Mouse (Mus musculus) left cerebral cortex, adult 8-10 months (tissue): ENCODE measurements around the gene Ncbp3. TPM values are rescaled to one million over a fixed set of nuclear protein-coding genes. Genes with fewer than 3 reads are reported as not detected.

Source experiments
- DNase-seq, 2 experiments: peaks; one replicate each; pipeline ENCODE4 v3.0.0; 2022; ENCODE audit warnings: low spot score in 2 of 2
- total RNA-seq, 4 experiments: library from RNA; stranded (reverse); gene quantifications; 2 replicates each; pipeline ENCODE4 v1.2.4; 2022

Gene Ncbp3
- total RNA-seq, 4 experiments from 2014 or later = 8.4 to 9.4 (median 9.2) TPM

DNA sequence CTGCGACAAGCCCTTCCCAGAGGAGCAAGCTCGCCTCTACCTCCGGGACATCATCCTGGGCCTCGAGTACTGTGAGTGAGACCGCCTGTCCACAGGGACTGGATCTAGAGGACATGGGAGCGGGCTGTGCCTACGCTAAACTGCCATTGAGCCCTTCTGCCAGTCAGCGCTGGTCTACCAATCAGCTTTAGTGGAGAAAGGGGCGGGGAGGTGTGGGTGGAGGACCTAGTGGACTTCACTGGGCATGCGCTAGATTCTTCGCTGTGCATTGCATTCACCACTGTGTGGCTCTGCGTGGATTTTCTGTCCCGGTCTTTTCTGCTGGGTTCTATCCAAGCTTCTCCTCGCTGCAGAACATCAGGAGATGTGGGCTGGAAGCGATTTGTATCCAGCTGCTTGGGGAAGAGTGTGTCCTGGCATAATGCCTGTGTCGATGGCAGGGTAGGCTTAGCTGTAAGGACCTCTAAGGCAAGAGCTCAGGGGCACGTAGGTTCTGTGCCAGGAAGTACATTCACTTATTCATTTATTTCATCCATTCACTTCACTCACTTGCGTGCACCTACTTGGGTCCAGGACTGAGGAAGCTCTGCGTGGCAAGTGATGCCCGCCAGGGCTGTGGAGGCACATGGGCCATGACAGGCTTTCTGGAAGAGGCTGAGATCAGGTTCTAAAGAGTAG lies 16.6 kb upstream of the Ncbp3 start:
- DNase-seq = peak; percentile 67 to 93

DNA sequence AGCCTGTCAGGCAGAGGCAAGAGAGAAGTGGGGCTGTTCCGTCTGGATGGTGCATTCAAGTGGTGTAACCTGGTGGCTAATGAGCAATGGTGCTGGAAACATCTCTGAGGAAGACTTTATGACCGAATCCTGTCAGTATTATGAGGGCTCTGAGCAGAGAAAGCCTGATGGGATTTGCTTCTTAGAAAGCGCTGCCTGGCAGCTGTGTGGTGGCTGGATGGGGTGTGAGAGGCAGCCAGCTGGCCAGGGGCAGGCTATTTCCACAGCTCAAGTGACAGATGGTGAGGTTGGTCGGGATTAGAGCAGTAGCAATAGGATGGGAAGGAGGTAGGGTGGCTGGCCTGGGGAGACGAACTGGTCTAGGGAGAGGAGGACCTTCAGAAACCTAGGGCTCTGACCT lies 16.0 kb upstream of the Ncbp3 start:
- DNase-seq = no peak

DNA sequence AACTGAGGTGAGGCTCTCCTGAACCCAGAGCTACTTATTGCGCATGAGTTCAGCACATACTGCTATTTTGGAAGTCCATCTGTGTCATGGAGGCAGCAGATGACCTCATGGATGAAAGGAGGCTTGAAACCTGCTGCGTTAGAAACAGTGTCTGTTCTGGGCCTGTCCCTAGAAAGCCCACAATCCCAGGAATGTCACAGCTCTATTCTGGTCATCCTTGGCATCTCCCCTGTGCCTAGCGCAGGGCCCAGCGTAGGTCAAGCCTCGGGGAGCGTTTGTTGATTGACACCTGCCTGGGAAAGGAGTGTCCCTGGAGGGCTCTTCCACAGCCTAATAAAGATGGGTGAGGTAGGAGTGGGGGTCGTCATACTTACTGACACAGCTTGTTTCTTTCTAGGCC lies 11.5 kb upstream of the Ncbp3 start:
- DNase-seq = no peak

DNA sequence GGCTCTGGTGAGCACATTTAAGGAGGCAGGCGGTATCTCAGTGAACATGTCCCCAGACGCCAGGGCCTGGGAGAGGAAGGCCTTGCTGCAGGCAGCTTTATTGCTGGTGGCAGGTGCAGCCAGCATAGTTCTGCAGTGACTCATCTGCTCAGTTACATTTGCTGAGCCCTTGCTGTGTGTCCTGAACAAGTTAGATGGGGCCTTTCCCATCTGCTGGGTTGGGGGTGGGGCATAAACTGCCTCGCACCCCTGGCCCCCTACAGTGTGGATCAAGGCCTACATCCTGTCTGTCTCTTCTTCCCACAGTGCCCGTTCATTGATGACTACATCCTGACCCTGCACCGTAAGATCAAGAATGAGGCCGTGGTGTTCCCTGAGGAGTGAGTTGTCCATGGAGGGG lies 10.7 kb upstream of the Ncbp3 start:
- no peak for DNase-seq

DNA sequence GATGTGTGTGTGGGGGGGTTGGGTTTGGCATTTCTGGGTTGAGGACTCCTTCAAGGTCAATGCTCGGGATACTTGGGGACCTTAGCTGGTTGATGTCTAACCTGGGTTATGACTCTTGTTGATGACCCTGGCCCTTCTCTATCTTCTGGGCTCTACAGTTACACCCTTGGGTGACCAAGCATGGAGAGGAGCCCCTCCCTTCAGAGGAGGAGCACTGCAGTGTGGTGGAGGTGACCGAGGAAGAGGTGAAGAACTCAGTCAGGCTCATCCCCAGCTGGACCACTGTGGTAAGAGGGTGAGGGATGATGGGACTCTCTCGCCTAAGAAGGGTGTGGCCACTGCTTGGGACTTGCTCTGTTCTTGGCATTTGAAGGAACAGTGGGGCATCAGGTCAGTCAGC lies 9.9 kb upstream of the Ncbp3 start:
- no peak for DNase-seq

DNA sequence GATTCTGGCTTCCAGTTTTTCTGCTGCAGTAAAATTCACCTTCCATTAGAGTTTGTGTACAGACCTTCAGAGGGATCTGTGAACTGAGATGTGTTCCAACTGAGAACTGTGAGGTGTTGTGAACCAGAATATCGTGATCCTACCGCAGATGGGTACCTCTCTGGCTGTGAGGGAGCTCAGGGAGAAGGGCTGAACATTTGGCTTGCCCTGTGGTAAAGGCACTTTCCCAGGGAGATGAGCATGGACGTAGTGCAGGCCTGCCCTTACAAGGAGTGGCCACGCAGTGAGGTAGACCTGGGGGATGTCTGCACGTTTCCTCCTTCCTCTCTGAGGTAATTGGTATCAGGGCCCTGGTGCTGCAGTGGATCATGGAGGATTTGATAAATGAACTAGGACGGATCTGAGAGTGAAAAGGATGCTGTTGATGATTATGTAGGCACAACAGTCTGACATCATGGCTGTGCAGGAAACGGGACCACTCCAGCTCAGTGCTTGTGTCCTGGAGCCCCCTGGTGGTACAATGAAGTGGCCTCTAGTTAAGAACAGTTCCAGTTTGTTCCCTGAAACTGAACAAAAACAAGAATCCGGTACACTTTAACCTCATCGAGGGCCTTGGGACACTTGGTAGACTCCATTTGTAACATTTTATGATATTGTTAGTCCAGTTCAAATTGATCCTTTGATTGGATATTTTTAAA lies 8.3 kb upstream of the Ncbp3 start:
- DNase-seq = no peak

DNA sequence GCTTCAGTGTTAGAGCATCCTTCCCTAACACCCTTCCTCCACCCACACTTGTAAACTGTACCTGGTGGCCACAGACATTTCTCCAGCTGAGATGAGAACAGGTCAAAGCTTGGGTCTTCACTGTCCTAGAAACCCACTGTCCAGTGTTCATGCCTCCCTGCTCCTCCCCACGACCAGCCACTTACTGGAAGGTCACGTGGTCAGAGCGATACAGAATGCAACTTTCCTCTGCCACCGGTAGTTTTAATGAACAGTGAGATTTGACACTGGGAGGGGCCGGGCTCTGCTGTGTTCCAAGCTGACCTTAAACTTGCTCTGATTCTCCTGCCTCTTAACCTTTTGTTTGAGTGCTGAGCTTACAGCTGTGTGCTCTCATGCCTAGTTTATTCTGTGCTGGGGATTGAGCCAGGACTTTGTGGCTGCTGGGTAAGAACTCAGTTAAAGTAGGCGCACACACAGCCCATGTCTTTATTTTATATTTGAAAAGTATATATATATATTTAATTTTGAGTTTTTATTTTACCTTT lies 3.3 kb upstream of the Ncbp3 start:
- no peak for DNase-seq

DNA sequence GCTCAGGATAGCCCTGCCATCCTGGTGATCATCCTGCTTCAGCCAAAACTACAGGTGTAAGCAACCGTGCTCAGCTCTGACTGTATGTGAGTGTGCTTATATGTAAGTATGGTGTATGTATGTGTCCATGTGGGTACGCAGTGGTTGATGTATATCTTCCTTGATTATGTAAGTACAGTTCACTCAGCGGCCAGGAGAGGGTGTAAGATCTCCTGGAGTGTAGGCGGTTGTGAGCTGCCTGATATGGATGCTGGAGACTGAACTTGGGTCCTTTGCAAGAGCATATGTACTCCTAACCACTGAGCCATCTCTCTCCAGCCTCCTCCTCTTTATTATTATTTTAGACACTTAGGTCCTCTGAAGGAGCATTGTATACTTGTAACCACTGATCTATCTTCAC lies 2.8 kb upstream of the Ncbp3 start:
- DNase-seq = no peak

DNA sequence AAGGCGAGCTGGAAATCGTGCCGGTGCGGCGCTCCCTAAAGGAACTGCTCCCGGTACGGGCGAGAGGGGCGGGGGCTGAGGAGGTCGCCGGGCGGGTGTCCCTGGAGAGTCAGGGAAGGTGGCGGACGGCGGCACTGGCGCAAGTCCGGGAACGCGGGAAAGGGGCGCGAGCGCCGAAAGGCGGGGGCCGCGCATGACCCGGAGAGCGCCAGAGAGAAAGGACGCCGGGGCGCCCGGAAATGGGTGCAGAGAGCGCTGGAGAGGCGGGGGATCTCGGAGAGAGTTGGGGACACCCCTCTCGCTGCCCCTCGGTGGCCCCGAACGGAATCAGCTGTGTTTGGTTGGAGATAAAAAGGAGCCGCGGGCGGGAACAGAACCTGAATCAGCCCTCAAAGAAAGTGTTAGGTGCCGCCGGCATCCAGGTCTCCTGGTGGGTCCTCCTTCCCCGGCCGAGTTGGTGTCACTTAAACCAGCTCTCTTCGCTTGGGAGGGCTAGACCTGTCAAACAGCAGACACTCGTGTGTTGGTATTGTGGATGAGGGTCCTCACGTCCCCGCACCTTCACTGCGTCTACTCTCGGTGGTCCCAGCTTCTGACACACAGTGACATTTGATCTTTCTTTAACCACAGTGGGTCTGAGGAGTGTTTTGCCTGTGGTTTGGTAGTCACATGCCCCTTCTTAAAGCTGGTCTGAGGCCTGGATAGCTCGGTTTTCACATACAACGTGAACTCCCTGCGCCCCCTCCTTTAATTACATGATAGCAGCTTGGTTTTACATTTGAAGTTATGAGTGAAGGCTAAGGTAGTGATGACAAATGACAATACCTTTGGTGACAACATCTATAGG lies 670 bp downstream of the Ncbp3 start:
- no peak for DNase-seq

DNA sequence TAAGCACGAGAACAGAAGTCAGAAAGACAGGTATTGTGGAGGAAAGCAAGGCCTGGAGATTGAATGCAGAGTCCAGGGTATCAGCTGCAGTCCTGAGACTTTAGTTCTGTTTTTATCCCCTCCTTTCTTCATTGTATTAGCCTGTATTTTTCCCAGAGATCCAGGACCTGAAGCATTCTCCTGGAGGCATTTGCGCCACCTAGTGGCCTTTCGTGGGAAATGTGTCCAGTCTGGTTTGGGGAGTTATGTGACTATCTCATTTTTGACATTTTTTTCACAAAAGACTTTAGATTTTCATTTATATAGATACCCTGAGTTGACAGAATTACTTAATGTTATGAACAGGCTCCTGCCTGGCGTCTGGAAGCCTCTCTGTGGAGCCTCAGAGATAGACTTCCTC lies 1.8 kb downstream of the Ncbp3 start:
- DNase-seq = peak in 1 of 2 experiments; percentile 78

DNA sequence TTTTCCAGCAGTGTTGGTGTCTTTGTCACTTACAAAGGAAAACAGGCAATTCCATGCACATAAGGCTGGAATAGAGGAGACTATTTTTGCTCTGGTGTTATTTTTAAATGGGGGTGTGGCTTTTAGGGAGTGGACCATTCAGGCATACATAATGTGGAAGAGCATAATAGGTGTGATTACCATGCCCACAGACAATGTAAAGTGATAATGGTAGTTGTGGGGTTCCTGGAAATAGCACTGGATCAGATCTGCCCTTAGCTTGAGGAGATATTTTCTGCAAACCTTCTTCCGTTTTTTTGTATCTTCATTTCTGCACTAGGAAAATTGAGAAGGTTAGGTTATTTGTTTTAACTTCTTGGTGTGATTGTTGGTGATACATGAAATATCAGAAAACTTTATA lies 5.2 kb downstream of the Ncbp3 start:
- no peak for DNase-seq

DNA sequence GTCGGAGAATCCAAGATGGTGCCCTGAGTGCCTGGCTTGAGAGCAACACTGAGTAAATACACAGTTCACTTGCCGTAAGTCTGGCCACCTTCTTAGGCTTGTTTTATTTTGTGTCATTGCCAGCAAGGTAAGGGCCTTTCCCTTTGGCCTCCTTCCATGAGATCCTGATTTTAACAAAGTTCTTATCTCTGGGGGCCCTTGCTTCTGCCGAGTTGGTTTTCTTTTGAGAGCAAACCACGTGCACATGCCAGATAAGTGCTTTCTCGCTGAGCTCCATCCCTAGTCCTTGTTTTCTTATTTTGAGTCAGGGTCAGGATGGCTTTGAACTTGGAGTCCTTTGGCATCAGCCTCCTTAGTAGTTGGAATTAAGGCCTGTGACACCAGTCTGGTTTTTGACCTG lies 10.1 kb downstream of the Ncbp3 start:
- no peak for DNase-seq

DNA sequence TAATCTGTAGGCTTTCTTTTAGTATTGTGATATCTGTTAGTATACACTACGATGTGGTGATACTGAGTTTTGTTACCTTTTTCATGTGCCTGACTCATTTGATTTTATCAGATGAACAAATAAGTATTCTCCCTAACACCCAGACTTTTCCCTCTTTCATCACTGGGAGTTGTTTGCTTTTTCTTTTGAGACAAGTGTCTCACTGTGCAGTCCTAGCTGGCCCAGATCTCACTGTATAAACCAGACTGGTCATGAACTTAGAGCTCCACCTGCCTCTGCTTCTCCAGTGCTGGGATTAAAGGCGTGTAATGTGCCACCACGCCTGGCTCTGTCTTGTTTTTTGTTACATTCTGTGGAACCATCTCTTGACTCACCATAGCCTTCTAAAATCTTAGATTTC lies 12.0 kb downstream of the Ncbp3 start:
- DNase-seq = no peak

DNA sequence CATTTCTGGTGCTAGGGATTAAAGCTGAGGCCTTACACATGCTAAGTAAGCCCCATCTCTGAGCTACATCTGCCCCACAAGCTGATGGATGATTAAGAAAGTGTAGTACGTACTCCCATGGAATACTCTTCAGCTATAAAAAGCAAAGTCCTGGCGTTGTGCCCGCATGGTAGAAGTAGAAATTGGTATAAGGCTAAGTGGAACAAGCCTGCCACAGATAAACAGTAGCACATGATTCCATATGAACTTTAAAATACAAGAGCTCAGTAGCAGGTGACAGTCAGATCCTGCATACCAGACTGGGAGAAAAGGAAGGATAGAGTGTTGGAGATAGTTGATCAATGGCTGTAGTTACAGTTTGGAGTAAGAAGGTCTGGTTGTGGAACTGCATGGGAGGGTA lies 13.8 kb downstream of the Ncbp3 start:
- no peak for DNase-seq

DNA sequence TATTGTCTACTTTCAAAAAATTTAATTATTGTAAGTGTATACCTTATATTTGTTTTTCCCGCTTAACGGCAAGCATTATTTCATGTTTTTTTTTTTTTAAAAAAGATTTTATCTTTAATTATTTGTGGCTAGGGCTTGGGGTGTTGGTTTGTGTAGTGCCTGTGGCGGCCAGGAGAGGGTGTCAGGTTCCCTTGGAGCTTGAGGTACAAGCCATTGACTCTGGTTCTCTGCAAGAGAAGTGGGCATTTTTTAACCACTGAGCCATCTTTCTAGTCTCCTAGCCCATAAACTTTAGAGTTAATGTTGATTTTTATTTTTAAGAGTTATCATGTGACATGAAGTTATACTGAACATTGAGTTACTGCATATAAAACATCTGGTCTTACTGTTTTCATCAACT lies 24.3 kb downstream of the Ncbp3 start:
- DNase-seq = no peak

DNA sequence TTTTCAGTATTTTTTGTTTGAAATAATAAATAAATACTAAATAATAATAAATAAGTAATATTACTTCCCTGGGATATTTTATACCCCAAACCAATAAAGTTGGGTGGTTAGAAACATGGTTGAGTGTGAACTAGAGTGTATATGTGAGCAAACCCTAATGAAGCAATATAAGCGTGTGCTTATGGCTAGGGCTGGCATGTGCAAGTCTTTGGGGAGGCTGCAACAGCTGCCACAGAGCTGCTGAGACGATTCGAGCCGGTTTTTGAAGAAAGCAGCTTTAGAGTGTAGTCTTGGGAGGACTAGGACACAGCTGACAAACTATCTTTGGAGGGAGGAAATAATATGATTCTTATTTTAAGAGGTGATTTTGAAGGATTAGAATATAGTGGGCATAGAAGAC lies 28.7 kb downstream of the Ncbp3 start:
- DNase-seq = no peak

DNA sequence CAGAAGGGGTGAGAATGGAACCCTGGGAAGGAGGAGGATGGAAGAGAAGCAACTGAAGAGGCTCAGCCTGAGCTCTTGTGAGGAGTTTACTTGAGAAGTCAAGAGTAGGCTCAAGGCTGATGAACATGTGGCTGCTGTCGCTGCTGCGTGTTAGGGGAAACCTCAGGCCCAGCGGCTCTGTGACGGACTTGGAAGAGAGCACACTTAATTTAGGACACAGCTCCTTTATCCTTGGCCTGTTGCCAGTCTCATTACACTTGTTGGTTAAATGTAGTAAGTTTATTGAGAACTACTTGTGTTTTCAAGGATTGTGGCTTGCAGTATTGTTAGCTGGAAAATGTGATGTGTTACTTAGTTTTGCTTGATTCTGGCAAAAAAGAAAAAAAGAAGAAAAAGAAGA lies 29.1 kb downstream of the Ncbp3 start:
- no peak for DNase-seq

DNA sequence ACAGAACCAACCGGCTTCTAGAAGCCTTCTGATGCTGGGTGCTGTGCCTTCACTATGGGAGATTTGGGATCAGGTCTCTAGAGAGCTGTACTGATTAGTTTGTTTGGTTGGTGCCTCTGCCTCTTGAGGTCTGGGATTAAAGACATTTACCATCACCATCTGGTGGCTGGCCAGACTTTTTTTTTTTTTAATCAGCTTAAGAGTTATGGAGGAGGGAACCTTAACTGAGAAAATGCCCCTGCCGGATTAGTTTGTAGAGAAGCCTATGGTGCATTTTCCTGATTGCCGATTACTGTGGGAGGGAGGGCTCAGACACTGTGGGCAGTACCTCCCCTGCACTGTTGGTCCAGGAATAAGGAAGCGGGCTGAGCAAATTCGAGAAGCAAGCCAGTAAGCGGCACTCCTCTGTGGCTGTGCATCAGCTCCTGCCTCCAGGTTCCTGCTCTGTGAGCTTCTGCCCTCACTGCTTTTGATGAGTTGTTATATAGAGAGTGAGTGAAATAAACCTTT lies 29.7 kb downstream of the Ncbp3 start:
- DNase-seq = no peak

DNA sequence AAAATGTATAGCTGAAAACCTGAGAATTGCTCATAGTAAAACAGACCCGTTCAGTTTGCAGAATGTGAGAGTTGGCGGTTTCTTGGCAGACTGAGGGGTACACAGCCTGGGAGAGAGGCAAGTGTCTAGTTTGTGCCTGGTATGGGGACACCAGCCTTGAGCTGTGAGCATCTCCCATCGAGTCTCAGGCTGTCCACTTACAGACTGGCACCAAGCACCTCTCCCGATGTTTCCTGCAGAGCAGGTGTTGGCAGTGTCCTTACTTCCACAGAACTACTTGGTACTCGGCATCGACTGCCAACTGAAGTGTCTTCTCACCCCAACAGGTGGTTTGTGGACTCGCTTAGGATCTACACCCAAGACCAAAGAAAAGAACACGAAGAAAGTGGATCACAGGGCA lies 31.0 kb downstream of the Ncbp3 start:
- DNase-seq = no peak

DNA sequence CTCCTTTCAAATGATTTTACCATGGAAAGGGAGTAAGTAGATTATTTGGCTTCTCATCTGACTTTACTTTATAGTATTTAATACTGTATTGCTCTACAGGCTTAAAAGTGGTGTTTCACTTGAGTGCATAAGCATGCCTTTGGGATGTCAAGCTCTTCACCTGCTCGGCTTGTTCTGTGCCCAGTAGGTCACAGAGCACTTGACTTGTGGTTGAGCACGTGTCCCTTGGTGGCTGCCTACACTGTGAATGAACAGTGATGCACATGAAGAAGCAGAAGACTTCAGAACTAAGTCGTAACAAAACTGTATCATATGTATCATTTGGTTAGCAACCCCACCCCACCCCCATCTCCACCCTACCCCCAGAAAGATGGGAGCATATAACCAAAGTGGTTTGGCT lies 32.7 kb downstream of the Ncbp3 start:
- DNase-seq = no peak

DNA sequence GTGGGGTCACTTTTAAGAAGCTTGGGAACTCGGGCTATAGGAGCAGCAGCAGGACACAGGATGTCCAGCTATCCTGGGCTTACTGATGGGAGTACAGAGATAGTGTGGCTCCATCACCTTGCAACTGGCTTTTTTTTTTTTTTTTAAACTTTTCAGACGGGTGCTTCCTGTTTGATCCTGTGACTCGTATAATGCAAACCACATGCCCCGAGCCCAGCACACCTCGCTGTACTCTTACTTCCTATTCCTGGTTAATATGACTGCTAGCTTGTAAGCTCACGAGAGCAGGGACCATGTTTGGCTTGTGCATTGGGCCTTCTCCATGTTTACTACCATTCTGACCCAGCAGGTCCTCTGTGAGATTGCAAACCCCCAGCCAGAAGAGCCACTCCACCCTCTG lies 36.7 kb downstream of the Ncbp3 start:
- DNase-seq = no peak

DNA sequence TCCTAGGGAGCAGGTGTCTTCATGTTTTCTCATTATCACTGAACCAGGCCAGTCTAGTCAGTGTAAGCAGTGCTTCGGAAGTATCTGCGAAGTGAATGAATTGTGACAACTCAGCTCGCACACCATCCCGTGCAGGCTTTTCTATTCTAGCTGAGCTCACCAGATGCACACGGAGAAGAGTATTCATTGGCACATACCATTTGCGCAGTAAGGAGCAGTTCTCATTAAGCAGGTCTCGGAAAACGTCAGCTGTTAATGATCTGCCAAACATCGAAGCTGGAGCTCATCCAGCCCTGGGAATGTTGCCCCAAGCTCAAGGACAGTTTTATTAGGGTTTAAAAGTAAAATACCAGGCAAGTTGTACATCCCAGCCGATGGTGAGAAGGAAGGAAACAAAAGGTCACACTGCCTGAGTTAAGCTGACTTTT lies 37.2 kb downstream of the Ncbp3 start:
- DNase-seq = peak in 1 of 2 experiments; percentile 22
